Mouse (Mus musculus): ENCODE measurements around the gene Pagr1a.

Pagr1a gene

GRCm38 (mm10) chr7:127016971-127017949 is at the start of gene Pagr1a:
Gene Pagr1a, minus strand, starts transcription at chr7:127017352.
- peak; percentile 95 to 96 for DNase-seq

GRCm38 (mm10) chr7:127066317-127066716 is 49.2 kb upstream of the Pagr1a start:
- DNase-seq: no peak

GRCm38 (mm10) chr7:127065538-127065937 is 48.4 kb upstream of the Pagr1a start:
- no peak for DNase-seq

- no peak for DNase-seq
Measured at GRCm38 (mm10) chr7:127055026-127055585, 38.0 kb upstream of the Pagr1a start.

GRCm38 (mm10) chr7:127041851-127042672 is 24.9 kb upstream of the Pagr1a start, which contains the start of gene Kif22:
Gene Kif22, minus strand, starts transcription at chr7:127042471.
- peak; percentile 72 to 82 for DNase-seq

DNA sequence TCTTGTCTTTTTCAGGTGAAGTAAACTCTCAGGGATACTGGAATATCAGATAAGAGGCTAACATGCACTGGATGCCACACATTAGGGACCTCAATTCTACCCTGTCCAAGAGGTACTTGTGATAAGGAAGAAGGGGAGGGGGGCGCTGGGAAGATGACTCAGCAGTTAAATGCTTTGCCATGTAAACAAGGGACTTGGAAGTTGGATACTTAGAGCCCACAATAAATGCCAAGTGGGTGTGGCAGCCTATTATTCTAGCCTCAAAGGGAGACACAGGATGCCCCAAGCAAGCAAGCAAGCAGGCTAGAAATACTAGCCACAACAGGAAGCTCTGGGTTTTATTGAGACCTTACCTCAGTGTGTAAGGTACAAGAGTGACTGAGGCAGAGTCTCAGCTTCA is 14.1 kb upstream of the Pagr1a start:
- DNase-seq: no peak

DNA sequence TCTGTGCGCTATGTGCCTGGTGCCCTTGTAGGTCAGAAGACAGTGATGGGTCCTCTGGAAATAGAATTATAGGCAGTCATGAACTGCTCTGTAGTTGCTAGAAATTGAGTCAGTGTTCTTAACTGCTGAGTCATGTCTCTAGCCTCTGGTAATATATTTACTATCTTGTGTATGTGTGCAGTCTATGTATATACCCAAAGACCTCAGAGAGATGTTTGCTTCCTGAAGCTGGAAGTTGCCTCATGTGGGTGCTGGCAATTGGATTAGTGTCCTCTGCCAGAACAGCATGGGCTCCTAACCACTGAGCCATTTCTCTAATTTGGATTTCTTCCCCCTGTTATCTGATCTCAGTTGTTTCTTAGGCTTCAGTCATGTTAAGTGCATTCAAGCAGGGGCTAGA is 13.0 kb upstream of the Pagr1a start:
- no peak for DNase-seq

DNA sequence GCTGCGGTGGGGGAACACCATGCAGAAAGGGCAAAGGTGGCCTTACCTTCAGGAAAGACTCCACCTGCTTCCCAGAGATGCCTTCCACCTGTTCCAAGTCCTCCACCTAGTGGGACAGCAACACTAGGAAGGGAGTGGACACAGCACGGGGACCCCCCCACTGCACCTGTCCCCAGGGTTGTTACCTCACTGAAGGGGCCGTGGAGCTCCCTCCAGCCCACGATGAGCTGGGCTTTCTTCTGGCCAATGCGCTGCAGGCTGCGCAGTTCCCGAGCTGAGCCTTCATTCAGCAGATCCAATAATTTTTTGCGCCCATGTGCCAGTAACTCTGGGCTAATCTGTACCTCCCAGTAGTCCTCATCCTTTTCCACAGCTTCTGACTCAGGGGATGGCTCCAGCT is 10.7 kb upstream of the Pagr1a start:
- DNase-seq: no peak

GRCm38 (mm10) chr7:127026984-127027726 is 10.0 kb upstream of the Pagr1a start, which contains the start of gene Maz:
Gene Maz, minus strand, starts transcription at chr7:127027037.
- peak; percentile 100 for DNase-seq

- peak in 1 of 2 experiments; percentile 66 for DNase-seq
Measured at GRCm38 (mm10) chr7:127026616-127026983, 9.4 kb upstream of the Pagr1a start.

DNA sequence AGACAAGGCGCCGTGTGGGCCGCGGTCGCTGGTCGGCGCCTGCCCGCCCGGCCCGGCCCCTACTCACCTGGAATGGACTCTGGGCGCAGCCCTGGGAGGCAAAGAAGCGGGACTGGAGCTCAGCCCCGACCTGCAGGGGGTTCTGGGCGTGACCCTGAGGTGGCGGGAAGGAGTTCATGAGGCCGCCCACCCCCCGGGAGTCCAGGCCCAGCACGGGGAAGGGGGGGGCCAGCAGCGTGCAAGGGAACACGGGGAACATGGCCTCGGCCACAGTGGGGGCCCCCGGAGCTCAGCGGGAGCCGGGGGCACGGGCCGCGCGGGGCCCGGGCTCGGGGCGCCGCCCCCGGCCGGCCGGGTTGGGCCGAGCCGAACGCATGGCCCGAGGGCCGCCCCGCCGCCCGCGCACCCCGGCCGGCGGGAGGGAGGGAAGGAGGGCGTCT is 9.0 kb upstream of the Pagr1a start:
- DNase-seq: peak; percentile 68 to 77

GRCm38 (mm10) chr7:127025556-127026160 is 8.5 kb upstream of the Pagr1a start:
- no peak for DNase-seq

- peak; percentile 81 to 87 for DNase-seq
Measured at GRCm38 (mm10) chr7:127024755-127025555, 7.8 kb upstream of the Pagr1a start.

DNA sequence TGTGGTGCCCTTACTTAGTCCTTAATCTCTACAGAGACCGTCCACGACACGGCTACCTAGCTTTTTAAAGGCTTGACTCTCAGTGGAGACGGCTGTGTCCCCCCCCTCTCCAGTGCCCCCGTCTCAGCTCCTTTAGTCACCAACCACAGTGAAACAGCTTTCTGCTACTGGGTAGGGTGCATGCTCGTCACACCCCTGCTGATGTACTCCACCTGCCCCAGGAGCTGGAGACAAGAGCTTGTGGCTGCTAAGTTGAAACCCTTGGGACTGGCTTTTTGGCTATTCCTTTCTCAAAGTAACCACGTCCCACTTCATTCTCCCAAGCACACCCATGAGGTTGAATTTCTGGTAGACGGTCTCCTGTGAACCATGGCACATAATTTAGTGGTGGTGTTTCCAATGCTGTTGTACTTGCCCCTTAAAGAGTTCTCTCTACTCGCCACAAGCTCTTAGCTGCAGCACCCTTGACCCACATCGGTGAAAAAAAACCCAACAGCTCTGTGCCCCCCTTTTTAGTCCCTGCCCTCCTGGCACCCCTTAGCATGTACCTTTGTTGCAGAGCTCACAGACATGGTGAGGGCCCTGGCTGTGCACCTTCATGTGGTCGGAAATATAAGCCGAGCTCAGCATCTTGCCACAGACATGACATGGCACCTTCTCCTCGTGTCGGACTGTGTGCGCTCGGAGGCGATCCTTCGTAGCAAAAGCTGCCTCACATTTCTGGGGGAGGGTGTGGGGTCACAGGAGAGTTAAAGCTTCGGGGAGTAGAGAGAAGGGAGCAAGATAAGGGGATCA is 6.9 kb upstream of the Pagr1a start:
- DNase-seq: peak in 1 of 2 experiments; percentile 79

DNA sequence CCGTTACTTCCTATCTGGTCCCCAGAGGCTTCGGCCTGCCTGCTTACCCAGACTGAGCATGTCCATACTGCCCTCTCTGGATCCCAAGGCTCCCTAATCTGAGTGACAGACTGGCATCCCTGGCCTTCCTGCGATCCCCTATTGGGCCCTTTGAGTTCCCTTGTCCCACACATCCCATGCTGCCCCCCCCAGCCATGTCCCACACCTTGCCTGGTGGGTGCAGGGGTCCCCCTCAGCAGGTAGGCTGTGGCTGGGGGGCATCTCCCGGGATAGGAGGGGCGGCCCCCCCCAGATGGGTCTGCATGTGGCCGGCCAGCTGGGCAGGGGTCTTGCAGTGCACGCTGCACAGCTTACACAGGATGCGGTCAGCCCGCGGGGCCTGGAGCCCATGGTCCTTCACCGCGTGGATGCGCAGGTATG is 6.1 kb upstream of the Pagr1a start:
- DNase-seq: peak in 1 of 2 experiments; percentile 52

DNA sequence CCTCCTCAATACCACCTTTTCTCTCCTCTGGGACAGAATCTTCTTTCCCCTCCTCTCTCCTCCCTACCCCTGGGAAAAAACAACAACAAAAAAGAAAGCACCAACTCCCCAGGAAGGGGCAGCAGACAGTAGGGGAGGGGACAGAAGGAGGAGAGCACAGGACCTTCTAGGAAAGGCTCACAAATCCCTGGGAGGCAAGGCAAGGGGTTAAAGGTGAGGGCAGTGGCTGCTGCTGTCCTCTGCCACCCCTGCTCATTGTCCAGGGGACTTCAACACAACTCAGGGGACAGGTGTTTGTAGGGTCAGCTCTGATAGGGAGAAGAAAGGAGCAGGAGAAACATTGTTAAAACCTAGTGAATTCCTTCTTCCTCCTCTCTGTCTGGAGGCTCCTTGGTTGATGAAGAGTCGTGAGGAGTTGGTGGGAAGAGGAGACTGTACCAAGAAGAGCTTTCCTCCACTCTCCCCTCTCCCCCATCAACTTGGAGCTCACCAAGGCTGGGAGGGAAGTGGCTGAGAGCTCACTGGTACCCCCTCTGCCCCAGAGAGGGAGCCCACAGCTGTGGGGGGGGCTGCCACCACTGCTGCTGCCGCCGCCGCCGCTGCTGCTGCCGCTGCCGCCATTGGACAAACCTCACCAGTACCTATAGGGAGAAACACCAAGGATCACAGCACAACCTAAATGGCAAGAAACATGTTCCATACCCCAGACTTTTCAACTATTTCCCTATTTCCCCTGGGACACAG is 5.5 kb upstream of the Pagr1a start:
- DNase-seq: no peak

GRCm38 (mm10) chr7:127021563-127022527 is 4.7 kb upstream of the Pagr1a start:
- DNase-seq: no peak

Data from thymus, adult 18-20 months (tissue).